Mouse (Mus musculus) forebrain, postnatal 0 days (tissue): ENCODE measurements around the gene Dbp. TPM values are rescaled to one million over a fixed set of nuclear protein-coding genes. Genes with fewer than 3 reads are reported as not detected.

ENCODE experiments used
- ATAC-seq: fragments of 200-750 bp; cut with Nextera tagmentation; 2 replicates; pipeline ENCODE4 v1.8.0; 2017; ENCODE audit warnings: mild to moderate bottlenecking, moderate library complexity
- DNase-seq: peaks from one replicate; pipeline ENCODE4 v3.0.0-alpha.2; 2015
- H3K27ac ChIP-seq: fragments of 300-500 bp; sonication (generic); 2 replicates; pipeline ENCODE4 v1.5.1; 2014; ENCODE audit warnings: low read depth, mild to moderate bottlenecking, antibody characterized with exemption, low read length, moderate library complexity, mixed read lengths
- H3K27me3 ChIP-seq: fragments of 300-500 bp; sonication (generic); 2 replicates; pipeline ENCODE4 v1.6.1; 2014; ENCODE audit warnings: mild to moderate bottlenecking, low read length, mixed read lengths; ENCODE audit not compliant: insufficient read depth
- H3K36me3 ChIP-seq: fragments of 300-500 bp; sonication (generic); 2 replicates; pipeline ENCODE4 v1.6.1; 2014; ENCODE audit warnings: mild to moderate bottlenecking, moderate library complexity; ENCODE audit not compliant: insufficient read depth
- H3K4me1 ChIP-seq: fragments of 300-500 bp; sonication (generic); 2 replicates; pipeline ENCODE4 v1.6.1; 2014; ENCODE audit warnings: antibody characterized with exemption; ENCODE audit not compliant: insufficient read depth
- H3K4me2 ChIP-seq: fragments of 300-500 bp; sonication (generic); 2 replicates; pipeline ENCODE4 v1.6.1; 2014; ENCODE audit warnings: low read depth, mild to moderate bottlenecking, moderate library complexity
- H3K4me3 ChIP-seq: fragments of 300-500 bp; sonication (generic); 2 replicates; pipeline ENCODE4 v1.5.1; 2014; ENCODE audit warnings: low read depth, low read length, mixed read lengths
- H3K9ac ChIP-seq: fragments of 300-500 bp; sonication (generic); 2 replicates; pipeline ENCODE4 v1.6.1; 2014; ENCODE audit warnings: mild to moderate bottlenecking
- H3K9me3 ChIP-seq: fragments of 300-500 bp; sonication (generic); 2 replicates; pipeline ENCODE4 v1.6.1; 2016; ENCODE audit warnings: low read length
- CTCF ChIP-seq: sonication (generic); IDR thresholded peaks from 2 replicates; pipeline ENCODE4 v1.5.1; 2016; ENCODE audit warnings: antibody characterized with exemption, control low read depth, low read depth
- WGBS: fragments of 180-500 bp; shearing (Covaris S2); extraction: QIAGEN DNeasy Blood & Tissue Kit; methylation state at CpG from one replicate; pipeline ENCODE4 v1.1.7; 2014; 5-methylcytosine and 5-hydroxymethylcytosine counted together
- polyA plus RNA-seq: library from polyadenylated mRNA; unstranded; fragments of >200 nt; fragmentation: Nextera tagmentation; extraction: Ambion mirVana; gene quantifications from 2 replicates; pipeline ENCODE4 v1.2.1, GENCODE M21; 2015
- total RNA-seq: library from RNA; depleted of rRNA; stranded (reverse); fragments of >200 nt; gene quantifications from 2 replicates; pipeline ENCODE4 v1.2.3, GENCODE M21; 2014; rRNA removed

The Dbp gene
- total and polyA plus RNA-seq, 2 experiments from 2014 or later, result 6.6 to 9.0 TPM

- Histone ChIP-seq H3K9ac (no peak overlapping the region), H3K27ac (no peak overlapping the region), H3K4me1 (no peaks in the 10 kb centered on the region), H3K36me3 (no peaks in the 10 kb centered on the region), H3K4me2 (no peak overlapping the region), H3K4me3 (no peak overlapping the region), H3K9me3 (no peaks in the 10 kb centered on the region), H3K27me3 (no peaks in the 10 kb centered on the region)
- TF ChIP-seq CTCF, result no peak
- no peak for ATAC-seq
- no peak for DNase-seq
- 77% methylated on average over 9 of the region's 9 CpGs for WGBS
Measured at GRCm38 (mm10) chr7:45750162-45750561, 45.3 kb downstream of the Dbp start.

- WGBS, result 57% methylated on average over 6 of the region's 6 CpGs
- no peaks in the 10 kb centered on the region for H3K36me3 ChIP-seq
- no peak overlapping the region for H3K27ac ChIP-seq
- H3K4me2 ChIP-seq, result no peak overlapping the region
- ATAC-seq, result no peak
- H3K9ac ChIP-seq, result no peak overlapping the region
- no peak for TF ChIP-seq CTCF
- no peaks in the 10 kb centered on the region for H3K9me3 ChIP-seq
- no peak for DNase-seq
- no peak overlapping the region for H3K4me3 ChIP-seq
- H3K4me1 ChIP-seq, result no peaks in the 10 kb centered on the region
- H3K27me3 ChIP-seq, result peaks cover 11% of the 10 kb centered on the region; the same call in 1 of the 2 replicates
Measured at GRCm38 (mm10) chr7:45755703-45756102, 50.8 kb downstream of the Dbp start.

- no peak for DNase-seq
- no peak for TF ChIP-seq CTCF
Measured at GRCm38 (mm10) chr7:45759400-45759799, 54.5 kb downstream of the Dbp start.

More at GRCm38 (mm10) chr7:45759400-45759799, 54.5 kb downstream of the Dbp start:
- no peak overlapping the region for H3K4me2 ChIP-seq
- WGBS, result 11% methylated on average over 21 of the region's 27 CpGs
- H3K9me3 ChIP-seq, result no peaks in the 10 kb centered on the region
- H3K4me1 ChIP-seq, result no peaks in the 10 kb centered on the region
- no peak overlapping the region for H3K27ac ChIP-seq
- no peak overlapping the region for H3K9ac ChIP-seq
- no peak for ATAC-seq
- peaks cover 11% of the 10 kb centered on the region; the same call in 1 of the 2 replicates for H3K27me3 ChIP-seq
- no peak overlapping the region for H3K4me3 ChIP-seq
- H3K36me3 ChIP-seq, result no peaks in the 10 kb centered on the region

Other genes starting within 250 kb of the Dbp start
Only the 30 nearest of the 34 such genes appear.
- not detected in 2 replicates for gene Gm45808, start 218.3 kb upstream of the Dbp start, total RNA-seq
- not detected in 2 replicates for gene Gm45808, start 218.3 kb upstream of the Dbp start, polyA plus RNA-seq
- 3.5 and 4.9 TPM in 2 replicates for gene Dhdh, start 216.3 kb upstream of the Dbp start, total RNA-seq
- 1.9 and 3.6 TPM in 2 replicates for gene Dhdh, start 216.3 kb upstream of the Dbp start, polyA plus RNA-seq
- 76.8 and 107 TPM in 2 replicates for gene Nucb1, start 194.7 kb upstream of the Dbp start, total RNA-seq
- 103 and 122 TPM in 2 replicates for gene Nucb1, start 194.7 kb upstream of the Dbp start, polyA plus RNA-seq
- gene Ppp1r15a, start 178.8 kb upstream of the Dbp start, total RNA-seq, result 17.1 and 23.8 TPM in 2 replicates
- 23.9 and 26.3 TPM in 2 replicates for gene Ppp1r15a, start 178.8 kb upstream of the Dbp start, polyA plus RNA-seq
- gene Plekha4, start 178.8 kb upstream of the Dbp start, total RNA-seq, result 1.2 and 2.9 TPM in 2 replicates
- 1.2 and 1.8 TPM in 2 replicates for gene Plekha4, start 178.8 kb upstream of the Dbp start, polyA plus RNA-seq
- not detected in 2 replicates for gene Hsd17b14, start 150.2 kb upstream of the Dbp start, total RNA-seq
- 0.13 and 0.63 TPM in 2 replicates for gene Hsd17b14, start 150.2 kb upstream of the Dbp start, polyA plus RNA-seq
- 13.7 and 14.2 TPM in 2 replicates for gene Bcat2, start 134.9 kb upstream of the Dbp start, total RNA-seq
- gene Bcat2, start 134.9 kb upstream of the Dbp start, polyA plus RNA-seq, result 17.7 and 20.2 TPM in 2 replicates
- not detected in 2 replicates for gene Fgf21, start 89.6 kb upstream of the Dbp start, total RNA-seq
- not detected in 2 replicates for gene Fgf21, start 89.6 kb upstream of the Dbp start, polyA plus RNA-seq
- 0.08 and 0.29 TPM in 2 replicates for gene Fut1, start 87.8 kb upstream of the Dbp start, total RNA-seq
- not detected in 2 replicates for gene Fut1, start 87.8 kb upstream of the Dbp start, polyA plus RNA-seq
- 0.08 and 0.14 TPM in 2 replicates for gene Izumo1, start 83.3 kb upstream of the Dbp start, total RNA-seq
- not detected in 2 replicates for gene Izumo1, start 83.3 kb upstream of the Dbp start, polyA plus RNA-seq
- gene Rasip1, start 77.6 kb upstream of the Dbp start, total RNA-seq, result 26.5 and 37.4 TPM in 2 replicates
- 22.8 and 27.2 TPM in 2 replicates for gene Rasip1, start 77.6 kb upstream of the Dbp start, polyA plus RNA-seq
- gene Mamstr, start 65.1 kb upstream of the Dbp start, total RNA-seq, result 2.2 and 2.8 TPM in 2 replicates
- 2.6 TPM in 2 replicates for gene Mamstr, start 65.1 kb upstream of the Dbp start, polyA plus RNA-seq
- gene Fut2, start 38.7 kb upstream of the Dbp start, total RNA-seq, result 0.15 TPM in 1 of 2 replicates, not detected in the other
- 0.06 and 0.13 TPM in 2 replicates for gene Fut2, start 38.7 kb upstream of the Dbp start, polyA plus RNA-seq
- gene Ntn5, start 21.1 kb upstream of the Dbp start, total RNA-seq, result 0.23 and 0.33 TPM in 2 replicates
- gene Ntn5, start 21.1 kb upstream of the Dbp start, polyA plus RNA-seq, result 0.47 and 0.79 TPM in 2 replicates
- 0.52 and 0.62 TPM in 2 replicates for gene Sec1, start 10.7 kb upstream of the Dbp start, total RNA-seq
- gene Sec1, start 10.7 kb upstream of the Dbp start, polyA plus RNA-seq, result 0.18 and 0.34 TPM in 2 replicates
- 104 and 122 TPM in 2 replicates for gene Car11, start 5.2 kb upstream of the Dbp start, total RNA-seq
- gene Car11, start 5.2 kb upstream of the Dbp start, polyA plus RNA-seq, result 92.1 and 102 TPM in 2 replicates
- gene Rpl18, start 10.4 kb downstream of the Dbp start, total RNA-seq, result 891 and 1,057 TPM in 2 replicates
- 517 and 655 TPM in 2 replicates for gene Rpl18, start 10.4 kb downstream of the Dbp start, polyA plus RNA-seq
- gene Sphk2, start 12.9 kb downstream of the Dbp start, total RNA-seq, result 19.6 and 21.5 TPM in 2 replicates
- 16.5 and 18.7 TPM in 2 replicates for gene Sphk2, start 12.9 kb downstream of the Dbp start, polyA plus RNA-seq
- gene Fam83e, start 16.1 kb downstream of the Dbp start, total RNA-seq, result 0.31 and 0.33 TPM in 2 replicates
- 0.09 TPM in 1 of 2 replicates, not detected in the other for gene Fam83e, start 16.1 kb downstream of the Dbp start, polyA plus RNA-seq
- gene Spaca4, start 20.7 kb downstream of the Dbp start, total RNA-seq, result not detected in 2 replicates
- gene Spaca4, start 20.7 kb downstream of the Dbp start, polyA plus RNA-seq, result not detected in 2 replicates
- 128 and 144 TPM in 2 replicates for gene Lmtk3, start 78.7 kb downstream of the Dbp start, total RNA-seq
- 8.9 and 12.5 TPM in 2 replicates for gene Lmtk3, start 78.7 kb downstream of the Dbp start, polyA plus RNA-seq
- 6.5 and 8.9 TPM in 2 replicates for gene Sult2b1, start 79.6 kb downstream of the Dbp start, total RNA-seq
- gene Sult2b1, start 79.6 kb downstream of the Dbp start, polyA plus RNA-seq, result 9.6 and 10.0 TPM in 2 replicates
- gene Cyth2, start 109.5 kb downstream of the Dbp start, total RNA-seq, result 253 and 270 TPM in 2 replicates
- 282 and 317 TPM in 2 replicates for gene Cyth2, start 109.5 kb downstream of the Dbp start, polyA plus RNA-seq
- gene Kcnj14, start 119.7 kb downstream of the Dbp start, total RNA-seq, result 0.54 and 1.00 TPM in 2 replicates
- gene Kcnj14, start 119.7 kb downstream of the Dbp start, polyA plus RNA-seq, result 0.48 and 1.1 TPM in 2 replicates
- gene Grwd1, start 125.9 kb downstream of the Dbp start, total RNA-seq, result 39.3 and 41.8 TPM in 2 replicates
- 55.9 and 60.7 TPM in 2 replicates for gene Grwd1, start 125.9 kb downstream of the Dbp start, polyA plus RNA-seq
- 129 TPM in 2 replicates for gene Kdelr1, start 167.7 kb downstream of the Dbp start, total RNA-seq
- 45.8 and 49.6 TPM in 2 replicates for gene Kdelr1, start 167.7 kb downstream of the Dbp start, polyA plus RNA-seq
- 9.0 and 12.9 TPM in 2 replicates for gene Grin2d, start 173.3 kb downstream of the Dbp start, total RNA-seq
- gene Grin2d, start 173.3 kb downstream of the Dbp start, polyA plus RNA-seq, result 1.9 and 3.4 TPM in 2 replicates
- 0.31 TPM in 1 of 2 replicates, not detected in the other for gene Syngr4, start 191.6 kb downstream of the Dbp start, total RNA-seq
- 0.40 TPM in 2 replicates for gene Syngr4, start 191.6 kb downstream of the Dbp start, polyA plus RNA-seq
- 22.1 and 29.7 TPM in 2 replicates for gene Tmem143, start 191.9 kb downstream of the Dbp start, total RNA-seq
- gene Tmem143, start 191.9 kb downstream of the Dbp start, polyA plus RNA-seq, result 4.9 and 5.7 TPM in 2 replicates
- 10.0 and 22.7 TPM in 2 replicates for gene Emp3, start 216.3 kb downstream of the Dbp start, total RNA-seq
- 24.9 and 33.7 TPM in 2 replicates for gene Emp3, start 216.3 kb downstream of the Dbp start, polyA plus RNA-seq